Mouse (Mus musculus) kidney, embryonic 15.5 days (tissue): ENCODE results near the gene Strn3. TPM values are rescaled to one million over a fixed set of nuclear protein-coding genes. Genes with fewer than 3 reads are reported as not detected.

Source experiments
- ATAC-seq: fragments of 200-750 bp; cut with Nextera tagmentation; replicated peaks from 2 replicates; pipeline ENCODE4 v1.8.0; 2017; ENCODE audit warnings: moderate TSS enrichment; ENCODE audit not compliant: low FRiP score
- H3K27ac ChIP-seq: fragments of 300-500 bp; sonication (generic); 2 replicates; pipeline ENCODE4 v1.5.1; 2015; ENCODE audit warnings: mild to moderate bottlenecking, inconsistent platforms
- H3K27me3 ChIP-seq: fragments of 300-500 bp; sonication (generic); 2 replicates; pipeline ENCODE4 v1.6.1; 2015; ENCODE audit warnings: inconsistent platforms
- H3K36me3 ChIP-seq: fragments of 300-500 bp; sonication (generic); 2 replicates; pipeline ENCODE4 v1.6.1; 2015; ENCODE audit warnings: inconsistent platforms
- H3K4me1 ChIP-seq: fragments of 300-500 bp; sonication (generic); 2 replicates; pipeline ENCODE4 v1.6.1; 2015; ENCODE audit warnings: inconsistent platforms
- H3K4me2 ChIP-seq: fragments of 300-500 bp; sonication (generic); 2 replicates; pipeline ENCODE4 v1.6.1; 2015; ENCODE audit warnings: moderate library complexity, mild to moderate bottlenecking, inconsistent platforms
- H3K4me3 ChIP-seq: fragments of 300-500 bp; sonication (generic); replicated peaks from 2 replicates; pipeline ENCODE4 v1.5.1; 2015; ENCODE audit warnings: mild to moderate bottlenecking, inconsistent platforms
- H3K9ac ChIP-seq: fragments of 300-500 bp; sonication (generic); 2 replicates; pipeline ENCODE4 v1.6.1; 2015; ENCODE audit warnings: mild to moderate bottlenecking, inconsistent platforms
- H3K9me3 ChIP-seq: fragments of 300-500 bp; sonication (generic); replicated peaks from 2 replicates; pipeline ENCODE4 v1.6.1; 2016; ENCODE audit warnings: inconsistent platforms
- WGBS: fragments of 180-500 bp; shearing (Covaris S2); methylation state at CpG from one replicate; pipeline ENCODE4 v1.1.7; 2015; ENCODE audit warnings: mixed read lengths; 5-methylcytosine and 5-hydroxymethylcytosine counted together
- polyA plus RNA-seq: library from polyadenylated mRNA; unstranded; fragments of >200 nt; fragmentation: Nextera tagmentation; extraction: Ambion mirVana; gene quantifications from 2 replicates; pipeline ENCODE4 v1.2.1, GENCODE M21; 2015

Strn3 gene
- 45.5 and 45.7 TPM in 2 replicates for polyA plus RNA-seq

DNA sequence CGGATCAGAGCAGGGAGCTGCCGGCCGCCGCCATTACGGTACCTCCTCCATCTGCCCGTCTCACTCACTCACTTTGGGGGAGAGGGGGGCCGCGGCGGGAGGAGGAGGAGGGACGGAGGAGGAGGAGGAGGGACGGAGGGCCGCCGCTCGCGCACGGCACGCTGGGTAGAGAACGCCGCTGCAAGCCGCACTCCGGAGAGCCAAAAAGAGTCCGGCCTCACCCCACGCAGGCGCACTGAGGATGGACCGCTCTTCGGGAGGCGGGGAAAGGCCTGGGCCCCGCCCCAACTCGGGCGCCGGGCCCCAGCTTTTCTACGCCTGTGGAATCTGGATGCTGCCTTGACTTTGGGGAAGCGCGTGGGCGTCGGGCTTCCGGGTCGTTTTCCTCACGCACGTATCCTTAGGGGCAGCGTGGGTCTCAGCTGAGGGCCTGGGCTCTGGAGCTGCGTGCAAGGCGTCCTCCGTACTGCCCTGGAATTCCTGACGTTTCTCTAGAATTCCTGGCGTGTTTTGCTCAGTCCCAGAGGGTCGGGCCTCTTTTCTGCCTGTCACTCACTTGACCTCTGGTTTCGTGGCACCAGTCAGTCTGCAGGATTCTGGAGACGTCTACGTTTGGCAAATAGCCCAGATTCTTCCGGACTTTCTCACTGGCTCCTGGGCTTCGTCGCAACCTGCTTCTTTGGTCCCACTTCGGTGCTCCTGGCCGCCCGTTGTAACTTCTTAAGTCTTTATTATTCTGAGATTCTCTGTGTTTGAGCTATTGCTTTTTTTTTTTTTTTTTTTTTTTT, at the start of gene Strn3:
Gene Strn3 (minus strand): TSS at position 53 of the 788 bp plus-strand sequence.
- H3K4me1 ChIP-seq: peaks cover 15% of the 10 kb centered on the region
- WGBS: under 1% methylated on average over 39 of the region's 56 CpGs
- H3K9me3 ChIP-seq: no peaks in the 10 kb centered on the region
- no peaks in the 10 kb centered on the region for H3K36me3 ChIP-seq
- H3K4me3 ChIP-seq: peak within 1 kb of the TSS; percentile 97
- H3K27me3 ChIP-seq: no peaks in the 10 kb centered on the region
- ATAC-seq: peak; percentile 97
- peak within 1 kb of the TSS; percentile 100 for H3K27ac ChIP-seq
- peak within 1 kb of the TSS; percentile 99 for H3K9ac ChIP-seq
- peak within 1 kb of the TSS; percentile 57 for H3K4me2 ChIP-seq

DNA sequence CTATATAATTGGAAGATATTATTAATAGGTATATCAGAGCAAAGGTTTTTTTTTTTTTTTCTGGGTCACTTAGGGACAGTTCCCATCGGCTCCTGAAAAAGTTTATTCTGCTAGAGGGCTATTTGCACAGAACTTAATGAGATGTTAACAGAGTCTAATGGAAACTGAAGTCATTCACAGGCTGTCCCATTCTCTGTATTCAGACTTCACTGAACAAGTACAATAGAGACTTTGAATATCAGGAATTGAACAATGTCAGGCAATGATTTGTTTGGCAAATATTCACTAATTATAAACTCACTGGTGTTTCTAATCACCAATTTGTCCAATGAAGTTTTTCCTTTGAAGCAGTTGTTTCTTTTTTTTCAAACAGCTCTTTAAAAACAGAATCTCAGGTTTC, 45.1 kb upstream of the Strn3 start:
- Histone ChIP-seq H3K4me3 (no peak overlapping the region), H3K4me2 (no peak overlapping the region), H3K27ac (peak overlapping the region; percentile 78), H3K36me3 (peaks cover 8% of the 10 kb centered on the region; the same call in 1 of the 2 replicates), H3K9me3 (no peaks in the 10 kb centered on the region), H3K9ac (no peak overlapping the region), H3K4me1 (peaks cover 28% of the 10 kb centered on the region), H3K27me3 (no peaks in the 10 kb centered on the region)
- no peak for ATAC-seq
- 39% methylated on average over 1 of the region's 1 CpGs for WGBS

DNA sequence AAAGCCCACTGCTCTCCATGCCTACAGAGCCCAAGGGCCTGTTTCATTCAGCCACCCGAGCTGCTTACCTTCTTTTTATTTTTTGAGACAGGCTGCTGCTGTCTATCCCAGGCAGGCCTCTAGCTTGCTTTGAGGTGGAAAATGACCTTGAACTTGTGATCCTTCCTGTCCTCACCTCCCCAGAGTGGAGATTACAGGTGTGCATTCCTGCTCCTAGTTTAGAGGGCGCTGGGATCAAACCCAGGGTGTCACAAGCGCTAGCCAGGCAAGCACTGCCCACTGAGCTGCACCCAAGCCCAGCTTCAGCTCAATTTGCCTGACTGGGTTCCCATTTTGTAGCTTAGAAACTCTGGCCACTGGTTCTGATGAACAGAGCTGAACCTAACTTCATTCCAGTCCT, 44.7 kb upstream of the Strn3 start:
- ATAC-seq: no peak; the same call in 1 of the 2 replicates

DNA sequence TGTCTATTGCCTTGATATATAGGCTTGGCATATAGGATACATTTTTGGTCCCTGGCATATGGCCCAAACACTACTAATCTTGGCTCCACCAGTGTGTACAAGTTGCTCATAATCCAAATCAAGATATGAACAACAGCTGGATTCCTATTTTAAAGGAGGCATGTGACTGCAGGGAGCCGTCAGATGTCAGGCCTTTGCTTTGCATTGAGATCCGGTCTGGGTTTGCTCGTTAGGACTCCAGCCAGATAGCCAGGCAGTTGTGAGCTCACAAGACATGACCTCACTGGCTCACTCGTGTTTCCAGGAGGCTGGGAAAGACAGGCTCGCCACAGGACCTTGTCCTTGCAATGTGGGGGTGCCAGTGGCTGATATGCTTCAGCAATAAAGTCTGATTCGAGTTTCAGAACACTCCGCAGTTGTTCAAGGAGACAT, 44.2 kb upstream of the Strn3 start:
- Histone ChIP-seq H3K9ac (no peak overlapping the region), H3K27me3 (no peaks in the 10 kb centered on the region), H3K36me3 (peaks cover 2% of the 10 kb centered on the region; the same call in 1 of the 2 replicates), H3K27ac (peak overlapping the region; percentile 78), H3K9me3 (no peaks in the 10 kb centered on the region), H3K4me1 (peaks cover 28% of the 10 kb centered on the region), H3K4me2 (0 out of 2 replicates have a peak overlapping the region, but pooled peaks have one; percentile 1), H3K4me3 (no peak overlapping the region)
- peak; percentile 80 for ATAC-seq
- 33% methylated on average over 7 of the region's 7 CpGs for WGBS

More for the DNA sequence above, 44.7 kb upstream of the Strn3 start:
- no peaks in the 10 kb centered on the region for H3K27me3 ChIP-seq
- H3K4me2 ChIP-seq: 0 out of 2 replicates have a peak overlapping the region, but pooled peaks have one; percentile 1
- no peaks in the 10 kb centered on the region for H3K9me3 ChIP-seq
- peak overlapping the region; percentile 78 for H3K27ac ChIP-seq
- WGBS: 64% methylated on average over 3 of the region's 3 CpGs
- H3K9ac ChIP-seq: no peak overlapping the region
- H3K36me3 ChIP-seq: peaks cover 4% of the 10 kb centered on the region; the same call in 1 of the 2 replicates
- H3K4me1 ChIP-seq: peaks cover 28% of the 10 kb centered on the region
- no peak overlapping the region for H3K4me3 ChIP-seq

DNA sequence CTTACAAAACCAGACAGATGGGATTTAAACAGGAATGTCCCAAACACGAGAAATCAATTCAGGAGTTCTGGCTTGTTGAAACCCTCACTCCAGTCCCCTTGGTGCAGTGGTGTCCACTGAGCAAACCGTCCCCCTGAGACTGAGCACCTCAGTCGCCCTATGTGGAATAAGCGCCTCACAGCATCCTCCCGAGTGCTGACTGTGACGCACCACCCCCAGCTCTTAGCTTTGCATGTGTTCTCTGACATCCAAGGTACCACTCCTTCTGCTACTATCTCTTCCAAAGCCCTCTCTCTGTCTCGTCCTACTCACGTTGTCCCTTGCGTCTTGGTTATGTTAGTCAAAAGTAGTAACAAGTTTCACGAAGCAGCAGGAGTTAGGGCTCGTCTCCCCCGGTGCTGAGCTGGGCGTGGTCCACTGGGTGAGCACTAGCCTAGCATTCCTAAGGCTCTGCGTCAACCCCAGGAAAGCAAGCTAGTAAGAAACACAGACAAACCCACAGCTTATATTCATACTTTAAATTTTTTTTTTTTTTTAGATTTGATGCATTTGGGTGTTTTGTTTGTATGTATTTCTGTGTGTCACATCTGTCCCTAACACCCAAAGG, 43.0 kb upstream of the Strn3 start:
- 79% methylated on average over 14 of the region's 14 CpGs for WGBS

DNA sequence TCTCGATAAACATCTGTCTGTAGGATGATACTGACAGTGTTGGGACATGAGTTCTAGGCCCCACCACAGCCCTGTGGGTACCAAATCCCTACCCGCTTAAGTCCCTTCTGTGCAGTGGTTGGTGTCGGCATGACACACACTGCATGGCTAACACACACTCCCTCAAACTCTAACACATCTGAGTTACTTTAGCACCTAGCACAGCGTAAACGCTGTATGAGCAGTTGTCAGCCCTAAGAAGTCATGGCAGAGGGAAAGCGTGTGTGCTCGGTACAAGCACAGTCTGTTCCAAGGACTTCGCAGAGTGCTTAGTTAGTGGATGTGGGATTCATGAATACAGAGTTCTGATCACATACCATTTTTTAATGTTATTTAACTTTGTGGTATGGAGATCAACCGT, 38.1 kb upstream of the Strn3 start:
- H3K9me3 ChIP-seq: no peaks in the 10 kb centered on the region
- H3K4me1 ChIP-seq: peaks cover 12% of the 10 kb centered on the region; the same call in 1 of the 2 replicates
- no peak for ATAC-seq
- 94% methylated on average over 9 of the region's 9 CpGs for WGBS
- no peaks in the 10 kb centered on the region for H3K27me3 ChIP-seq
- H3K36me3 ChIP-seq: 0 out of 2 replicates have a peak, but pooled peaks cover 5% of the 10 kb centered on the region
- no peak overlapping the region for H3K9ac ChIP-seq
- H3K4me3 ChIP-seq: no peak overlapping the region
- H3K4me2 ChIP-seq: no peak overlapping the region
- peak overlapping the region; percentile 73; the same call in 1 of the 2 replicates for H3K27ac ChIP-seq

More for the DNA sequence above, 43.0 kb upstream of the Strn3 start:
- no peaks in the 10 kb centered on the region for H3K9me3 ChIP-seq
- 0 out of 2 replicates have a peak, but pooled peaks cover 5% of the 10 kb centered on the region for H3K36me3 ChIP-seq
- no peak for ATAC-seq
- no peak overlapping the region for H3K4me2 ChIP-seq
- no peak overlapping the region for H3K9ac ChIP-seq
- peak overlapping the region; percentile 78; the same call in 1 of the 2 replicates for H3K27ac ChIP-seq
- no peak overlapping the region for H3K4me3 ChIP-seq
- H3K27me3 ChIP-seq: no peaks in the 10 kb centered on the region
- H3K4me1 ChIP-seq: peaks cover 28% of the 10 kb centered on the region

DNA sequence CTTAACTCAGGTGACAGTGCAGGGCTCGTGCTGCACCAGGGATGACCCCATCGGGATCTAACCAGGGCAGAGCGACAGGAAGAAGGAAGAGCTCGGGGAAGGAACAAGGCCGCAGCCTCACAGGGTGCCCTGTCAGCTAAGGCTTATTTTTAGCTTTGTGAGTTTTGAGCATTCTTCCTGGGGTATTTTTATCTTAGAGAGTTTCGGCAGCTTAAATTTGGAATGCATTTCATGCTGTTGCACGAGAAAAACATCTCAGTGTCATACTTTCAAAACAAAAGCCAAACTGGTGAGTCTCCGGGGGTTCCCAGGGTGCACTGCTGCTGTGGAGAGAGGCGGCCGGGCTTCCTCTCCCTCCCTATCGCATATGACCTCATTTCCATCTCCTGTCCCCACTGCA, 37.4 kb upstream of the Strn3 start:
- Histone ChIP-seq H3K4me2 (no peak overlapping the region), H3K27me3 (no peaks in the 10 kb centered on the region), H3K4me3 (no peak overlapping the region), H3K9ac (no peak overlapping the region), H3K27ac (peak overlapping the region; percentile 73), H3K4me1 (0 out of 2 replicates have a peak, but pooled peaks cover 5% of the 10 kb centered on the region), H3K9me3 (no peaks in the 10 kb centered on the region), H3K36me3 (0 out of 2 replicates have a peak, but pooled peaks cover 9% of the 10 kb centered on the region)
- WGBS: 42% methylated on average over 11 of the region's 11 CpGs
- ATAC-seq: peak; percentile 62

DNA sequence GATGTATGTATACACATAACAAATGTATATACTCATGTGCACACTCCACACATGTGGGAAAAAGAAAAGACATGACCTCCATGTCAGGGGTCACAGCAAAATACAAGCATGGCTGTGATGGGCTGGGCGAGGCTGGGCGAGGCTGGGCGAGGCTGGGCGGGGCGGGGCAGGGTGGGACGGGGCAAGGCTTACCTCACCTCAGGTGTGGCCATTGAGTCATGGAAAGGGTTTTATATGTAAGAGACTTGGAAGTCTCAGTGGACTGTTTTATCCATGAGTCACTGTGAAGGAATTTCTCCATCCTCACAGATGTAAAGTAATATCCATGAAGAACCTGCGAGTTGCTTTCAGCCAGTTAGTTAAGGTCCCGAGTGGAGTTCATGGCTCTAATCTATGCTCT, 30.1 kb upstream of the Strn3 start:
- no peaks in the 10 kb centered on the region for H3K27me3 ChIP-seq
- WGBS: 92% methylated on average over 8 of the region's 8 CpGs
- ATAC-seq: no peak
- H3K4me2 ChIP-seq: no peak overlapping the region
- H3K27ac ChIP-seq: no peak overlapping the region
- H3K4me3 ChIP-seq: no peak overlapping the region
- no peak overlapping the region for H3K9ac ChIP-seq
- no peaks in the 10 kb centered on the region for H3K9me3 ChIP-seq
- peaks cover 21% of the 10 kb centered on the region for H3K36me3 ChIP-seq
- peaks cover 4% of the 10 kb centered on the region; the same call in 1 of the 2 replicates for H3K4me1 ChIP-seq

DNA sequence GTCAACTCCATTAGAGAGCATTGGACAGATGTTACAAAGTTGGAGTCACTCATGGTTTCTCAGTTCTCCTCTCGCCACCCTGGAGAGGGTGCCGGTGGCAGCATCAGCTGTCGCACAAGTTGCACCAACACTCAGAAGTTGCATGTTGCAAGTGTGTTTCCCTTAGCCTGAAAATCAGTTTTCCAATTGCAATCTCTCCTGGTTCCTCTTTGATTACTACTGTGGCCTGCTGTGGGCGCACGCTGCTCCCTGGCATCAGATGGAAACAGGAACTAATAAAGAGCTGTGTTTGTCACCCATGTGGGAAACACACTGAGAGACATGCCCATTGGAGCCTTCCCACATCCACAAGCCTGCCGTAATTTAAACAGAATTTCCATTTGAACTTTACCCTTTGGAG, 26.9 kb upstream of the Strn3 start:
- Histone ChIP-seq H3K4me1 (peaks cover 6% of the 10 kb centered on the region; the same call in 1 of the 2 replicates), H3K36me3 (peaks cover 14% of the 10 kb centered on the region), H3K4me3 (no peak overlapping the region), H3K27ac (no peak overlapping the region), H3K9me3 (no peaks in the 10 kb centered on the region), H3K4me2 (no peak overlapping the region), H3K9ac (no peak overlapping the region), H3K27me3 (no peaks in the 10 kb centered on the region)
- ATAC-seq: no peak
- WGBS: 89% methylated on average over 6 of the region's 6 CpGs

DNA sequence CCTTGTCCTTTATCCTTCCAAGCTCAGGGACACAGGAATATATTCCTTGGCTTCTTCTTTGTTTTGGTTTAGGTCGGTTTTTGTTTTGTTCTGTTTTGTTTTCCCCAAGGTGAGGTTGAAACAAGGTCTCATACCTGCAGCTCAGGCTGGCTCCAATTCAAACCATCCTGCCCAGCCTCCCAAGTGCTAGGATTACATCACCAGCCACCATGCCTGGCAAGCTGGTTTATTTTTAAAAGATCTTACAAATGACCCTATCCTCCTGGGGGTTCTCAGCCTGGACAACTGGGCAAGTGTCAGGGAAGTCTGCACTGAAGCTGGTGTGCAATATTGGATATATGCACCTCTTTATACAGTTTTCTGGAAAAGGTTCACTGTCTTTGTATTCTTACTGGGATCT, 21.0 kb upstream of the Strn3 start:
- Histone ChIP-seq H3K9me3 (no peaks in the 10 kb centered on the region), H3K9ac (no peak overlapping the region), H3K4me1 (peaks cover 21% of the 10 kb centered on the region), H3K36me3 (no peaks in the 10 kb centered on the region), H3K27me3 (no peaks in the 10 kb centered on the region), H3K4me2 (no peak overlapping the region), H3K4me3 (no peak overlapping the region), H3K27ac (no peak overlapping the region)
- ATAC-seq: no peak
- 75% methylated on average over 1 of the region's 1 CpGs for WGBS

DNA sequence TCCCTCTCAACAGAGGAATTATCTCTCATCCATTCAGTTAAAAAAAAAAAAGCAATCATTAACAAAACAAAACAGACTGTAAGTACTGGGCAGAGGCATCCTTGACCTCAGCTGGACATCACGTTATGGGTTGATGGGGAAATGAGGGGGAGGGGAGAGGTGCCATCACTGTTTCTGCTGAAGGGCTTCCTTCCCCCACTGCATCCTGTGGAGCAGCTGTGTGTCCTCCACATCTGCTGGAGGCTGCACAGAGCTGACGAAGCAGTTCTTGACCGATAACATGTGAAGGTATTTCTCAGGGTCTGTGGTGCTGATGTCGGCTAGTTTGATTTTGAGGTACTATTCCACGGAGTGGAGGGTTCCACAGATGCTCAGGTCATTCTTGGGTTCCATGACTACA, 18.5 kb upstream of the Strn3 start:
- no peak overlapping the region for H3K9ac ChIP-seq
- no peak for ATAC-seq
- WGBS: 40% methylated on average over 5 of the region's 5 CpGs

DNA sequence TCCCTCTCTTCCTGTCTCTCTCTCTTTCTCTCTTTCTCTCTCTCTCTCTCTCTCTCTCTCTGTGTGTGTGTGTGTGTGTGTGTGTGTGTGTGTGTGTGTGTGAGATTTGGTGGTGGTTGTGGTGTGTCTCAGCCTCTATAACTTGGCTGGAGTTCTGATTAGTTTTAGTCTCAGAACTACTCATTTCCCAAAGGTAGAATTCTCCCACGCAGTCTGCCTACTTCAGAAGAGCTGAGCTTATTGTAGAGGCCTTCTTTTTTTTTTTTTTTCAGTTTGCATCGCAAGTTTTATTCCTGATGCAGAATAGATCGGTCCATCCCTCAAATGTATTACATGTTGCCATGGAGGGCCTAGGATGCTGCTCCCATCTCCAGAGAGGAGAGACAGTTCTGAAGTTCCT, 18.0 kb upstream of the Strn3 start:
- Histone ChIP-seq H3K4me1 (peaks cover 15% of the 10 kb centered on the region), H3K9me3 (no peaks in the 10 kb centered on the region), H3K9ac (no peak overlapping the region), H3K27ac (no peak overlapping the region), H3K4me3 (no peak overlapping the region), H3K4me2 (no peak overlapping the region), H3K36me3 (no peaks in the 10 kb centered on the region), H3K27me3 (no peaks in the 10 kb centered on the region)
- ATAC-seq: no peak
- WGBS: 63% methylated on average over 3 of the region's 3 CpGs

More for the DNA sequence above, 18.5 kb upstream of the Strn3 start:
- H3K4me2 ChIP-seq: no peak overlapping the region
- peaks cover 15% of the 10 kb centered on the region for H3K4me1 ChIP-seq
- H3K4me3 ChIP-seq: no peak overlapping the region
- H3K9me3 ChIP-seq: no peaks in the 10 kb centered on the region
- H3K27ac ChIP-seq: no peak overlapping the region
- H3K27me3 ChIP-seq: no peaks in the 10 kb centered on the region
- no peaks in the 10 kb centered on the region for H3K36me3 ChIP-seq
